ENCODE assay signal across 8 mouse cellular contexts in genomic region chr16:10541598-10541930, GRCm38 (mm10). TPM values are rescaled to one million over a fixed set of nuclear protein-coding genes. Genes with fewer than 3 reads are reported as not detected.
DNase-seq lines count a peak whose midpoint lies in the region; ATAC-seq and TF ChIP-seq lines count a peak whose summit lies in the region.

No protein-coding gene starts in this region.

- peak; percentile 63 for DNase-seq in gastrocnemius, adult 2 months
- DNase-seq in gastrocnemius, adult 8-10 months (ENCODE audit: low spot score in 2 of 2) = no peak
- DNase-seq in cerebellum, adult 9-10 months = peak; percentile 70
- DNase-seq in kidney, postnatal 10 days = peak; percentile 36
- DNase-seq in left cerebral cortex, postnatal 36 days (ENCODE audit: low spot score in 2 of 2) = no peak
- DNase-seq in left cerebral cortex, adult 18-20 months (ENCODE audit: low spot score in 2 of 2) = no peak

- no peaks in the 10 kb centered on the region for H3K9me3 ChIP-seq in heart, embryonic 15.5 days (replicated peaks)
- H3K9me3 ChIP-seq in midbrain, embryonic 13.5 days = no peaks in the 10 kb centered on the region

- H3K27ac ChIP-seq in gastrocnemius, adult 2 months = peak overlapping the region; percentile 96
- H3K27ac ChIP-seq in heart, embryonic 15.5 days = peak overlapping the region; percentile 92
- no peak overlapping the region for H3K27ac ChIP-seq in midbrain, embryonic 13.5 days

- no peaks in the 10 kb centered on the region for H3K27me3 ChIP-seq in heart, embryonic 15.5 days
- no peaks in the 10 kb centered on the region for H3K27me3 ChIP-seq in midbrain, embryonic 13.5 days

- 17% methylated on average over 7 of the region's 7 CpGs for WGBS in heart, embryonic 15.5 days
- WGBS in midbrain, embryonic 13.5 days = 38% methylated on average over 7 of the region's 7 CpGs

- H3K36me3 ChIP-seq in heart, embryonic 15.5 days = no peaks in the 10 kb centered on the region
- H3K36me3 ChIP-seq in midbrain, embryonic 13.5 days = peaks cover 7% of the 10 kb centered on the region; the same call in 1 of the 2 replicates

- intact Hi-C loops in gastrocnemius, adult 2 months (cut with DNase I) = loop anchor here (5.0 to 10.0 kb wide), 2 partner anchors 129 to 713 kb away; partner anchors contain the start of genes Gspt1 and Nubp1
- intact Hi-C loops in left cerebral cortex, postnatal 36 days (cut with DNase I) = no loop called here

- no peak for ATAC-seq in heart, embryonic 15.5 days (replicated peaks; ENCODE audit: insufficient number of reproducible peaks, insufficient read depth, low FRiP score, low read depth)
- no peak for ATAC-seq in midbrain, embryonic 13.5 days

- TF ChIP-seq CTCF in gastrocnemius, adult 2 months (IDR thresholded peaks at IDR 0.05) = no peak

- peak overlapping the region; percentile 80 for H3K9ac ChIP-seq in heart, embryonic 15.5 days
- peak overlapping the region; percentile 96 for H3K9ac ChIP-seq in midbrain, embryonic 13.5 days (replicated peaks)

- peak overlapping the region; percentile 85 for H3K4me2 ChIP-seq in heart, embryonic 15.5 days
- H3K4me2 ChIP-seq in midbrain, embryonic 13.5 days (replicated peaks) = peak overlapping the region; percentile 95

- H3K4me3 ChIP-seq in gastrocnemius, adult 2 months = peak overlapping the region; percentile 78
- peak overlapping the region; percentile 76 for H3K4me3 ChIP-seq in heart, embryonic 15.5 days
- peak overlapping the region; percentile 92 for H3K4me3 ChIP-seq in midbrain, embryonic 13.5 days (replicated peaks)

- peaks cover 55% of the 10 kb centered on the region for H3K4me1 ChIP-seq in heart, embryonic 15.5 days (replicated peaks)
- H3K4me1 ChIP-seq in midbrain, embryonic 13.5 days (replicated peaks) = peaks cover 53% of the 10 kb centered on the region

RNA-seq across cellular contexts. Expression of gene Dexi, which starts 1.3 kb away (rescaled TPM):
- 10 to 100 TPM; 43.7 to 43.9 TPM for total RNA-seq in gastrocnemius, adult 2 months (2021)
- 10 to 100 TPM; 40.4 to 70.4 (median 53.3) TPM for total RNA-seq in gastrocnemius, adult 8-10 months (2022)
- polyA plus RNA-seq in heart, embryonic 15.5 days (2015; fragmentation: Nextera tagmentation; extraction: Ambion mirVana) = 15.0 and 19.7 TPM in 2 replicates
- polyA plus RNA-seq in midbrain, embryonic 13.5 days (2015; fragmentation: Nextera tagmentation; extraction: Ambion mirVana) = 14.8 and 18.2 TPM in 2 replicates
- total RNA-seq in left cerebral cortex, postnatal 36 days (2021) = 10 to 100 TPM; 65.3 TPM
- 10 to 100 TPM; 64.4 to 69.2 TPM for total RNA-seq in left cerebral cortex, adult 18-20 months (2021)

RNA-seq across cellular contexts. Expression of gene Clec16a, which starts 3.6 kb away (rescaled TPM):
- 10 to 100 TPM; 60.6 to 72.7 TPM for total RNA-seq in gastrocnemius, adult 2 months (2021)
- total RNA-seq in gastrocnemius, adult 8-10 months (2022) = 10 to 100 TPM; 55.6 to 90.9 (median 70.4) TPM
- 29.9 and 30.4 TPM in 2 replicates for polyA plus RNA-seq in heart, embryonic 15.5 days (2015; fragmentation: Nextera tagmentation; extraction: Ambion mirVana)
- 65.7 and 70.2 TPM in 2 replicates for polyA plus RNA-seq in midbrain, embryonic 13.5 days (2015; fragmentation: Nextera tagmentation; extraction: Ambion mirVana)
- 10 to 100 TPM; 92.4 to 97.8 TPM for total RNA-seq in left cerebral cortex, postnatal 36 days (2021)
- 10 to 100 TPM; 98.0 to 98.1 TPM for total RNA-seq in left cerebral cortex, adult 18-20 months (2021)

Comparison
In these comparisons a context has a peak if more than half of its experiments do, and no peak if none do; other contexts are left out.
1. DNase-seq: peak in gastrocnemius, adult 2 months (single experiment), cerebellum, adult 9-10 months (single experiment) and kidney, postnatal 10 days (single experiment); none in gastrocnemius, adult 8-10 months (0 of 2), left cerebral cortex, postnatal 36 days (0 of 2) and left cerebral cortex, adult 18-20 months (0 of 2).
2. Peak in every context shown above with its lines, with median percentiles within 50 percentile points of each other: H3K4me3 ChIP-seq.